Mouse (Mus musculus): ENCODE data around the gene Cfap161. TPM values are rescaled to one million over a fixed set of nuclear protein-coding genes. Genes with fewer than 3 reads are reported as not detected.

Gene Cfap161
- polyA plus RNA-seq, 1 experiment from 2014 or later, result 2.3 TPM

DNA sequence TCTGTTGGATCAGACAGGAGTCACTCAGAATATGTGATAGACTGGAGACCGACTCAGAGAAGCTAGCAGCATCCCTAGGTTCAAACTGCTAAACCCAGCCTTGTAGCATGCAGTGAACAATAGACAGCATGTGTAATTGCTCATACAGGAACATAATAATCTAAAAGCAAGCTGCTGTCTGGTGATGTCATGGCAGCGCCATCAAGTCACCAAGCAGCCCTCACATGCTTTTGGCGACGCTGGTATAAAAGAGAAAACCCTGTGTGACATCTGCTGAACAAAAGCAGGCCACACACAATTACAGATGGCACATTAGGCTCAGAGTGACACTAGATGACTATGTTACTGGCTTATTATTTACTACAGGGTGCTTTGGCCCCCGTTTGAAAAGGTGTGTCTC lies 1.5 kb upstream of the Cfap161 start:
- H3K27me3 ChIP-seq (ENCODE audit: control insufficient read depth, insufficient read depth, low read depth, low read length), result no peaks in the 10 kb centered on the region
- no peak for ATAC-seq
- whole genome bisulfite sequencing, result 38% methylated on average over 5 of the region's 5 CpGs

GRCm38 (mm10) chr7:83794006-83794683 lies 535 bp downstream of the Cfap161 start:
- H3K4me1 ChIP-seq (ENCODE audit: control insufficient read depth, insufficient read depth, low read length), result peaks cover 6% of the 10 kb centered on the region; the same call in 1 of the 2 replicates
- H3K4me2 ChIP-seq (ENCODE audit: low read length), result peak overlapping the region; percentile 51
- H3K9ac ChIP-seq (ENCODE audit: low read depth, low read length), result peak overlapping the region; percentile 28; the same call in 1 of the 2 replicates
- no peaks in the 10 kb centered on the region for H3K27me3 ChIP-seq (ENCODE audit: control insufficient read depth, insufficient read depth, low read depth, low read length)
- no peaks in the 10 kb centered on the region for H3K36me3 ChIP-seq (ENCODE audit: control insufficient read depth, insufficient read depth, low read length)
- H3K9me3 ChIP-seq (replicated peaks; ENCODE audit: control insufficient read depth, low read length, poor library complexity, severe bottlenecking), result no peaks in the 10 kb centered on the region
- ATAC-seq, result peak; percentile 57; the same call in 1 of the 2 replicates
- no peak overlapping the region for H3K27ac ChIP-seq (ENCODE audit: low read length)
- peak overlapping the region; percentile 16; the same call in 1 of the 2 replicates for H3K4me3 ChIP-seq (ENCODE audit: low read depth, low read length)
- WGBS, result 43% methylated on average over 11 of the region's 11 CpGs

More for the DNA sequence above, 1.5 kb upstream of the Cfap161 start:
- H3K9ac ChIP-seq (ENCODE audit: low read depth, low read length), result no peak overlapping the region
- H3K36me3 ChIP-seq (ENCODE audit: control insufficient read depth, insufficient read depth, low read length), result no peaks in the 10 kb centered on the region
- H3K4me1 ChIP-seq (ENCODE audit: control insufficient read depth, insufficient read depth, low read length), result peaks cover 6% of the 10 kb centered on the region; the same call in 1 of the 2 replicates
- no peak overlapping the region for H3K4me3 ChIP-seq (ENCODE audit: low read depth, low read length)
- H3K9me3 ChIP-seq (replicated peaks; ENCODE audit: control insufficient read depth, low read length, poor library complexity, severe bottlenecking), result no peaks in the 10 kb centered on the region
- H3K27ac ChIP-seq (ENCODE audit: low read length), result no peak overlapping the region
- no peak overlapping the region for H3K4me2 ChIP-seq (ENCODE audit: low read length)

- no peaks in the 10 kb centered on the region for H3K27me3 ChIP-seq (ENCODE audit: control insufficient read depth, insufficient read depth, low read depth, low read length)
- no peaks in the 10 kb centered on the region for H3K36me3 ChIP-seq (ENCODE audit: control insufficient read depth, insufficient read depth, low read length)
- no peak overlapping the region for H3K4me2 ChIP-seq (ENCODE audit: low read length)
- no peak for ATAC-seq
- H3K9me3 ChIP-seq (replicated peaks; ENCODE audit: control insufficient read depth, low read length, poor library complexity, severe bottlenecking), result no peaks in the 10 kb centered on the region
- H3K27ac ChIP-seq (ENCODE audit: low read length), result no peak overlapping the region
- H3K4me3 ChIP-seq (ENCODE audit: low read depth, low read length), result no peak overlapping the region
- 84% methylated on average over 4 of the region's 4 CpGs for WGBS
- no peaks in the 10 kb centered on the region for H3K4me1 ChIP-seq (ENCODE audit: control insufficient read depth, insufficient read depth, low read length)
- H3K9ac ChIP-seq (ENCODE audit: low read depth, low read length), result no peak overlapping the region
These were observed 13.8 kb downstream of the Cfap161 start for GRCm38 (mm10) chr7:83780881-83781280.

DNA sequence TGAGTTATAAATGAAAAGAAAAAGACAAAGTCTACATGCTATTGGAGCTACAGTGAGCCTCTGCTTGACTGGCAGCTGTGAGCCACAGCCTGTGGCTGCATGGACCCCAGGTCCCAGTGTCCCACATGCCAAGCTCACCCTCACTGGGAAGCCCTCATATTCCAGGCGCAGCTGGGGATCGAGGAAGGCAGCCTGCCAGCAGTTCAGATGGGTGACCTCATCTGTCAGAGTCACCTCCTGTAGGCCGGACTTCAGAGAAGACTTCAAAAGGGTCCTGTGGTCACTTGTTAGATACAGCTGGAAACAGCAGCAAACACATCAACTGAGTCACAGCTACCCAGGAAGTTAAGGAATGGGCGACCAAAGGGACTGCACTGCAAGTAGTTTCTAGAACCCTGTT lies 14.7 kb downstream of the Cfap161 start:
- Histone ChIP-seq H3K4me3 (ENCODE audit: low read depth, low read length) (no peak overlapping the region), H3K4me2 (ENCODE audit: low read length) (no peak overlapping the region), H3K4me1 (ENCODE audit: control insufficient read depth, insufficient read depth, low read length) (no peaks in the 10 kb centered on the region), H3K9ac (ENCODE audit: low read depth, low read length) (no peak overlapping the region), H3K27ac (ENCODE audit: low read length) (no peak overlapping the region), H3K27me3 (ENCODE audit: control insufficient read depth, insufficient read depth, low read depth, low read length) (no peaks in the 10 kb centered on the region), H3K9me3 (replicated peaks; ENCODE audit: control insufficient read depth, low read length, poor library complexity, severe bottlenecking) (no peaks in the 10 kb centered on the region), H3K36me3 (ENCODE audit: control insufficient read depth, insufficient read depth, low read length) (no peaks in the 10 kb centered on the region)
- WGBS, result 73% methylated on average over 4 of the region's 4 CpGs
- no peak for ATAC-seq

DNA sequence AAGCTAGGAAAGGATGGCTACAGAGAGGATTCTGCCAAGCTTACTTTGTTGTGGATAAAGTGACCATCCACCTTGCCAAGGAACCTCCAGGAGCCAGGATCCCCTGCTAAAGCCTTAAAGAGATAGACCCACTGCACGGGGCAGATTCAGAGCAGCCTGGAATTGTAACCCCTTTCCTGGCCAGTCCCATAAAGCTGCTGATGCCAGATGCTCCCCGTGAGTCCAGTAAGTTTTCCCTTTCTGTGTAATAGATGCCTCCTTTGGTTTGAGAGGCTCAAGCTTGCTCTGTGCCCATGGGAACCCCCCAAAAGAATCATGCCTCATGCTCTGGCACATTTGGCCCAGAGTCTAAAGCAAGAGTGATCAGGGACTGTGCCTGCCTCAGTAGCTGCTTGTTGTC lies 15.7 kb downstream of the Cfap161 start:
- Histone ChIP-seq H3K36me3 (ENCODE audit: control insufficient read depth, insufficient read depth, low read length) (no peaks in the 10 kb centered on the region), H3K9ac (ENCODE audit: low read depth, low read length) (no peak overlapping the region), H3K4me1 (ENCODE audit: control insufficient read depth, insufficient read depth, low read length) (no peaks in the 10 kb centered on the region), H3K4me2 (ENCODE audit: low read length) (no peak overlapping the region), H3K27me3 (ENCODE audit: control insufficient read depth, insufficient read depth, low read depth, low read length) (no peaks in the 10 kb centered on the region), H3K27ac (ENCODE audit: low read length) (no peak overlapping the region), H3K4me3 (ENCODE audit: low read depth, low read length) (no peak overlapping the region), H3K9me3 (replicated peaks; ENCODE audit: control insufficient read depth, low read length, poor library complexity, severe bottlenecking) (no peaks in the 10 kb centered on the region)
- 70% methylated on average over 2 of the region's 2 CpGs for WGBS
- no peak for ATAC-seq

- no peak overlapping the region for H3K4me2 ChIP-seq (ENCODE audit: low read length)
- no peak overlapping the region for H3K4me3 ChIP-seq (ENCODE audit: low read depth, low read length)
- H3K9me3 ChIP-seq (replicated peaks; ENCODE audit: control insufficient read depth, low read length, poor library complexity, severe bottlenecking), result no peaks in the 10 kb centered on the region
- WGBS, result 80% methylated on average over 2 of the region's 2 CpGs
- H3K9ac ChIP-seq (ENCODE audit: low read depth, low read length), result no peak overlapping the region
- no peak for ATAC-seq
- H3K36me3 ChIP-seq (ENCODE audit: control insufficient read depth, insufficient read depth, low read length), result no peaks in the 10 kb centered on the region
- H3K27ac ChIP-seq (ENCODE audit: low read length), result no peak overlapping the region
- H3K27me3 ChIP-seq (ENCODE audit: control insufficient read depth, insufficient read depth, low read depth, low read length), result no peaks in the 10 kb centered on the region
- H3K4me1 ChIP-seq (ENCODE audit: control insufficient read depth, insufficient read depth, low read length), result no peaks in the 10 kb centered on the region
These were observed 16.2 kb downstream of the Cfap161 start for GRCm38 (mm10) chr7:83778516-83778915.

DNA sequence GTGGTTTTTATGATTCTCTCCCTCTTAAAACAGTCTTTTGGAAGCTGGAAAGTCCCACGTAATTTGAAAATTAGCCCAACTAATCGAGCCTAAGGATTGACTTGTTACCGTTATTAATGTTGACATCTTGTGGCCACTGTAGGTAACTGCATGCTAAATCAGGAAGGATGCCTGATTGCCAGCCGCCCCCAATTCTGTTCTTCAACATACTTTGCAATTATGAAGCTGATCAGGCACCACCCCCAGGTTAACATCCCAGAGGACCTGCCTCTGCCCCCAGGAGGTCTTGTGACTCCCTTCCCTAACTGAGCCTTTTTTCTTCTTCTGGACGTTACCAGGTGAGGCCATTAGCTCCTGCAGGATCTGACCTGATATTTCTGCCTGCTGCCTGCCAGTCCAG lies 20.0 kb downstream of the Cfap161 start:
- Histone ChIP-seq H3K9me3 (replicated peaks; ENCODE audit: control insufficient read depth, low read length, poor library complexity, severe bottlenecking) (no peaks in the 10 kb centered on the region), H3K9ac (ENCODE audit: low read depth, low read length) (no peak overlapping the region), H3K4me1 (ENCODE audit: control insufficient read depth, insufficient read depth, low read length) (no peaks in the 10 kb centered on the region), H3K27ac (ENCODE audit: low read length) (no peak overlapping the region), H3K27me3 (ENCODE audit: control insufficient read depth, insufficient read depth, low read depth, low read length) (no peaks in the 10 kb centered on the region), H3K36me3 (ENCODE audit: control insufficient read depth, insufficient read depth, low read length) (no peaks in the 10 kb centered on the region), H3K4me2 (ENCODE audit: low read length) (no peak overlapping the region), H3K4me3 (ENCODE audit: low read depth, low read length) (no peak overlapping the region)
- ATAC-seq, result no peak
- WGBS, result 33% methylated on average over 5 of the region's 5 CpGs

GRCm38 (mm10) chr7:83763674-83764073 lies 31.0 kb downstream of the Cfap161 start:
- Histone ChIP-seq H3K36me3 (ENCODE audit: control insufficient read depth, insufficient read depth, low read length) (no peaks in the 10 kb centered on the region), H3K4me1 (ENCODE audit: control insufficient read depth, insufficient read depth, low read length) (no peaks in the 10 kb centered on the region), H3K9me3 (replicated peaks; ENCODE audit: control insufficient read depth, low read length, poor library complexity, severe bottlenecking) (no peaks in the 10 kb centered on the region), H3K4me3 (ENCODE audit: low read depth, low read length) (no peak overlapping the region), H3K4me2 (ENCODE audit: low read length) (no peak overlapping the region), H3K27me3 (ENCODE audit: control insufficient read depth, insufficient read depth, low read depth, low read length) (no peaks in the 10 kb centered on the region), H3K9ac (ENCODE audit: low read depth, low read length) (no peak overlapping the region), H3K27ac (ENCODE audit: low read length) (no peak overlapping the region)
- no peak for ATAC-seq
- WGBS, result 65% methylated on average over 3 of the region's 3 CpGs

- no peak overlapping the region for H3K27ac ChIP-seq (ENCODE audit: low read length)
- WGBS, result 73% methylated on average over 5 of the region's 5 CpGs
- H3K9ac ChIP-seq (ENCODE audit: low read depth, low read length), result no peak overlapping the region
- H3K4me2 ChIP-seq (ENCODE audit: low read length), result no peak overlapping the region
- H3K4me3 ChIP-seq (ENCODE audit: low read depth, low read length), result no peak overlapping the region
- no peaks in the 10 kb centered on the region for H3K27me3 ChIP-seq (ENCODE audit: control insufficient read depth, insufficient read depth, low read depth, low read length)
- ATAC-seq, result no peak
- H3K4me1 ChIP-seq (ENCODE audit: control insufficient read depth, insufficient read depth, low read length), result no peaks in the 10 kb centered on the region
- H3K9me3 ChIP-seq (replicated peaks; ENCODE audit: control insufficient read depth, low read length, poor library complexity, severe bottlenecking), result no peaks in the 10 kb centered on the region
- H3K36me3 ChIP-seq (ENCODE audit: control insufficient read depth, insufficient read depth, low read length), result no peaks in the 10 kb centered on the region
These were observed 32.3 kb downstream of the Cfap161 start for GRCm38 (mm10) chr7:83762336-83762735.
